Mouse (Mus musculus) stomach, postnatal 0 days (tissue): Measurements from ENCODE around the gene Cers3. TPM values are rescaled to one million over a fixed set of nuclear protein-coding genes. Genes with fewer than 3 reads are reported as not detected.

Experiments
- ATAC-seq: fragments of 200-750 bp; cut with Nextera tagmentation; 2 replicates; pipeline ENCODE4 v1.8.0; 2017; ENCODE audit not compliant: low FRiP score, low TSS enrichment
- DNase-seq: peaks from one replicate; pipeline ENCODE4 v3.0.0-alpha.2; 2016; ENCODE audit warnings: low spot score
- H3K27ac ChIP-seq: fragments of 300-500 bp; sonication (generic); replicated peaks from 2 replicates; pipeline ENCODE4 v1.5.1; 2014; ENCODE audit warnings: mild to moderate bottlenecking, control low read depth
- H3K27me3 ChIP-seq: fragments of 300-500 bp; sonication (generic); 2 replicates; pipeline ENCODE4 v1.6.1; 2014; ENCODE audit warnings: low read length; ENCODE audit not compliant: control insufficient read depth, insufficient read depth
- H3K36me3 ChIP-seq: fragments of 300-500 bp; sonication (generic); 2 replicates; pipeline ENCODE4 v1.6.1; 2014; ENCODE audit warnings: low read length, mixed read lengths; ENCODE audit not compliant: control insufficient read depth, insufficient read depth
- H3K4me1 ChIP-seq: fragments of 300-500 bp; sonication (generic); replicated peaks from 2 replicates; pipeline ENCODE4 v1.6.1; 2014; ENCODE audit warnings: antibody characterized with exemption; ENCODE audit not compliant: control insufficient read depth, insufficient read depth
- H3K4me2 ChIP-seq: fragments of 300-500 bp; sonication (generic); replicated peaks from 2 replicates; pipeline ENCODE4 v1.6.1; 2014; ENCODE audit warnings: low read depth, mild to moderate bottlenecking, control low read depth, moderate library complexity
- H3K4me3 ChIP-seq: fragments of 300-500 bp; sonication (generic); 2 replicates; pipeline ENCODE4 v1.5.1; 2014; ENCODE audit warnings: low read depth, low read length, control low read depth
- H3K9ac ChIP-seq: fragments of 300-500 bp; sonication (generic); 2 replicates; pipeline ENCODE4 v1.6.1; 2014; ENCODE audit warnings: mild to moderate bottlenecking, low read length, control low read depth, mixed read lengths
- H3K9me3 ChIP-seq: fragments of 300-500 bp; sonication (generic); 2 replicates; pipeline ENCODE4 v1.6.1; 2016; ENCODE audit warnings: low read length; ENCODE audit not compliant: control insufficient read depth
- CTCF ChIP-seq: IDR thresholded peaks from 2 replicates; pipeline ENCODE4 v1.5.1; 2016; ENCODE audit warnings: antibody characterized with exemption, low read depth, mild to moderate bottlenecking, moderate library complexity
- EP300 ChIP-seq: optimal IDR thresholded peaks from 2 replicates; pipeline ENCODE3; 2016; ENCODE audit warnings: antibody characterized with exemption
- WGBS: fragments of 180-500 bp; shearing (Covaris S2); extraction: QIAGEN DNeasy Blood & Tissue Kit; methylation state at CpG from one replicate; pipeline ENCODE4 v1.1.7; 2014; 5-methylcytosine and 5-hydroxymethylcytosine counted together
- polyA plus RNA-seq: library from polyadenylated mRNA; unstranded; fragments of >200 nt; fragmentation: Nextera tagmentation; extraction: Ambion mirVana; gene quantifications from 2 replicates; pipeline ENCODE4 v1.2.1, GENCODE M21; 2015

The Cers3 gene
- polyA plus RNA-seq, 1 experiment from 2014 or later = 40.8 TPM

DNA sequence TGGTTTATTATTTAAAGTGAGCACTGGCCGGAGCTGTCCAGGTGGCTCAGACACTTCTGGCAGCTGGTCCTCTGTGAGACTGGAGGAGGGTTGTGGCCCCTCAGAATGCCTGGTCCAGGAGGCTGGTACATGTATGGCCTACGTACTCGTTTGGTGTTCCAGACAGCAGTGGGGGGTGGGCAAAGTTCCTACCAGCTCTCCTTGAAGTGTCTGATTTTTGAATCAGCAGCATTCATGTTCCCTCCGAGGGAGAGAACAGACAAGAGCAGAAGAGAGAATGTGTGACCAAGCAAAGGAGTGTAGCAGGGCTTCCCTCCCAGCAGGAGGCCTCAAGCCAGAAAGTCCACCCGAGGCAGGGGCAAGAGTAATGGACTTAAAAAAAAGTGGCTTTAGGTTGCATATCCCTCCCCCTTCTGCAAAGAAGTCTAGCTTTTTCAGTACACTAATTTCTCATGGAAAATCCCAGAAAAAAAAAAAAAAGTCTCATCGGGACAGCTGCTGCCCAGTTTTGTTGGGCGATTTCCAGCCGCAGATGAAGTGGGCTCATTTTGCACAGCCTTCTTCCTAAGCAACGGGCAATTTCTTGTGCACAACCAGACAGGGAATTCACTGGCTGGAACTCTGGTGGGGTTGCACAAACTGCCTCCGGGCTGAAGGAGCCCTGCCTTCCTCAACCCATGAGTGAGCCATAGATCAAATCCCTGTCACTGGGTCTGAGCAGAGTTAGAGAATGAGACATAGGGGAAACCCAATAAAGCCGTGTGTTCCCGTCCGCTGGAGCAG is 124.6 kb downstream of the Cers3 start:
- Histone ChIP-seq H3K4me3 (no peak overlapping the region), H3K27ac (peak overlapping the region; percentile 71), H3K4me2 (no peak overlapping the region), H3K9ac (no peak overlapping the region), H3K36me3 (no peaks in the 10 kb centered on the region), H3K27me3 (no peaks in the 10 kb centered on the region), H3K4me1 (0 out of 2 replicates have a peak, but pooled peaks cover 11% of the 10 kb centered on the region), H3K9me3 (no peaks in the 10 kb centered on the region)
- WGBS = 38% methylated on average over 13 of the region's 13 CpGs
- TF ChIP-seq EP300 = no peak
- TF ChIP-seq CTCF = peak; percentile 40
- DNase-seq = no peak
- ATAC-seq = no peak

DNA sequence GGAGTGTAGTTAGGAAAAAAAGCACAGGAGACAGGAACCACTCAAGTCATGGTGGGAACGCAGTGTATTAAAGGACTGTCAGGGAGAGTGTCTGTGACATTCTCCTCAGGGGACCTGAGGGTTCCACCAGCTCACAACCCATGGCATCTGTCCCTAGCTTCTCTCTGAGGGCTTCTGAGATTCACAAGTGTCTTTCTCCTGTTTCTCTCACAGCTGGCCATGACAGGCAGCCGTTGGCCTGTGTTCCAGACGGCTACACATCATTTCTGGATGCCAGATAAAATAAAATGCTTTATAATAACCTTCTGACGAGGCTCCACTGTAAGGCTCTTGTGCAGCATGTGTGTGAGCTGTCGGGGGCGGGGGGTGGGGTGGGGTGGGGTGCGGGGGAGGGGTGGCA is 128.2 kb downstream of the Cers3 start:
- H3K27ac ChIP-seq = no peak overlapping the region
- 0 out of 2 replicates have a peak, but pooled peaks cover 11% of the 10 kb centered on the region for H3K4me1 ChIP-seq
- H3K4me2 ChIP-seq = no peak overlapping the region
- TF ChIP-seq CTCF = no peak
- TF ChIP-seq EP300 = no peak
- WGBS = 47% methylated on average over 7 of the region's 7 CpGs
- no peaks in the 10 kb centered on the region for H3K9me3 ChIP-seq
- DNase-seq (no peak), ATAC-seq (peak; percentile 30; the same call in 1 of the 2 replicates)
- H3K27me3 ChIP-seq = no peaks in the 10 kb centered on the region
- no peak overlapping the region for H3K4me3 ChIP-seq
- H3K9ac ChIP-seq = no peak overlapping the region
- H3K36me3 ChIP-seq = no peaks in the 10 kb centered on the region

DNA sequence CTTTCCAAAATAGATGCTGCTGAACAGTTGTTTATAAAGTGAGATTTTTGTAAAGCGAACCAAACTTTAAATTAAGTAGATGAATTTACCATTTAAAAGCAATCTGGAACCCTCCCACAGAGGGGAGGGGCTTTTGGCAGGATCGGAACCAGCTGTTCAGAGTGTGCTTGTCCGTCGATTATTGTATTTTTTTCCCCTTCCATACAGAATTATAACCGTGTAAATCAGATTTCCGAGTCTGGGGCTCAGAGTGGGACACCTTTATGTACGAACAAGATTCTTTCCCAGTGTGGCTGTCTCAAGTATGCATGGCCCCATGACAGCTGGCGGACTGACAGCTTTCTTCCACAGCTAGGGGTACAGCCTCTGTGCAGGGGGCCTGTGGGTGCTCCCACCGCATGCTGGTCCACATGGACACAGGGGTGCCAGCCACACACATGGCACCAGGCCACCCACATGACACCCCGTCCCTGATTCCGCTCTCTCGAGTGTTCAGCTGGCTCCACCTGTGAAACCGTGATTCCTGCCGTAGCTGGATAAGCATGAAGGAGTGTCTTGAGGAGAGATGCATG is 128.7 kb downstream of the Cers3 start:
- TF ChIP-seq CTCF (no peak), EP300 (no peak)
- ATAC-seq = no peak; the same call in 1 of the 2 replicates

DNA sequence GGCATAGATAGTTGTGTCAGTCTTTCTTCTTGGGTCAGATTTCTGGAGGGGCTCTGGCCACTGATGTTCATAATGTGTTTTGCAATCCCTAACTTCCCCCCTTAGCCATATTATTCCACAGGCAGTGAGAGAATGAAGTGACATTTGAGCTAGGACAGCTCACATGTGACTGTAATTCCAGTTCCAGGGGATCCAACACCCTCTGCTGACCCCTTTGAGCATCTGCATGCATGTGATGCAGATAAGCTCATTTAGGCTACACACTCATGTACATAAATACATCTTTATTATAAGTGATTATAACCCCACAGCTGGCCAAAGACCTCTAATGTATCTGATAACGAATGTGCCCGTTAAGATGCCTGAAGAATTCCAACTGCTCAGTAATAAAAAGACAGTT is 129.9 kb downstream of the Cers3 start:
- Histone ChIP-seq H3K4me3 (no peak overlapping the region), H3K27ac (no peak overlapping the region), H3K9me3 (no peaks in the 10 kb centered on the region), H3K4me2 (no peak overlapping the region), H3K4me1 (0 out of 2 replicates have a peak, but pooled peaks cover 1% of the 10 kb centered on the region), H3K9ac (no peak overlapping the region), H3K36me3 (no peaks in the 10 kb centered on the region), H3K27me3 (no peaks in the 10 kb centered on the region)
- TF ChIP-seq CTCF = no peak
- TF ChIP-seq EP300 = no peak
- no peak for ATAC-seq
- WGBS = 79% methylated on average over 2 of the region's 2 CpGs
- DNase-seq = no peak

More for the DNA sequence above, 128.7 kb downstream of the Cers3 start:
- WGBS = 57% methylated on average over 14 of the region's 14 CpGs
- 0 out of 2 replicates have a peak, but pooled peaks cover 10% of the 10 kb centered on the region for H3K4me1 ChIP-seq
- H3K9ac ChIP-seq = no peak overlapping the region
- no peaks in the 10 kb centered on the region for H3K9me3 ChIP-seq
- H3K27ac ChIP-seq = 0 out of 2 replicates have a peak overlapping the region, but pooled peaks have one; percentile 13
- no peaks in the 10 kb centered on the region for H3K36me3 ChIP-seq
- H3K27me3 ChIP-seq = no peaks in the 10 kb centered on the region
- no peak for DNase-seq
- H3K4me3 ChIP-seq = no peak overlapping the region
- no peak overlapping the region for H3K4me2 ChIP-seq

Other genes with a start within 250 kb of the Cers3 start
- gene Asb7, start 53.9 kb upstream of the Cers3 start, polyA plus RNA-seq = 5.0 and 5.9 TPM in 2 replicates
- gene Lins1, start 53.6 kb upstream of the Cers3 start, polyA plus RNA-seq = 7.6 and 7.8 TPM in 2 replicates
- 2.4 TPM in 2 replicates for gene Adamts17, start 96.2 kb downstream of the Cers3 start, polyA plus RNA-seq